Mouse (Mus musculus): ENCODE data around the gene Acsf2.

GRCm38 (mm10) chr11:94542400-94542799 is 59.3 kb downstream of the Acsf2 start:
- TF ChIP-seq POLR2A (IDR thresholded peaks at IDR 0.05; ENCODE audit: low read depth, low read length) (no peak), CTCF (conservative IDR thresholded peaks at IDR 0.05 in 1 of 2, IDR thresholded peaks at IDR 0.05 in 1 of 2; ENCODE audit: low read depth in 2 of 2, low read length in 2 of 2) (no peak), CHD2 (IDR thresholded peaks at IDR 0.05; ENCODE audit: low read length) (no peak), E2F4 (IDR thresholded peaks at IDR 0.05; ENCODE audit: insufficient replicate concordance, low read depth, low read length) (no peak), MEF2A (IDR thresholded peaks at IDR 0.05; ENCODE audit: borderline replicate concordance, low read depth, low read length) (no peak), HCFC1 (IDR thresholded peaks at IDR 0.05; ENCODE audit: low read depth, low read length) (no peak)
